Comparison of ENCODE assay signal across 8 mouse cellular contexts in genomic region chr9:50452303-50452775, GRCm38 (mm10). TPM values are rescaled to one million over a fixed set of nuclear protein-coding genes. Genes with fewer than 3 reads are reported as not detected.
DNase-seq lines count a peak whose midpoint lies in the region; ATAC-seq lines count a peak whose summit lies in the region.

No protein-coding gene starts in this region.

- peak overlapping the region; percentile 65 for H3K27ac ChIP-seq in hindbrain, embryonic 11.5 days (ENCODE audit: low read depth, low read length)
- H3K27ac ChIP-seq in lung, embryonic 16.5 days (ENCODE audit: low read length) = no peak overlapping the region

- H3K4me2 ChIP-seq in hindbrain, embryonic 11.5 days (replicated peaks; ENCODE audit: low read depth, low read length) = 0 out of 2 replicates have a peak overlapping the region, but pooled peaks have one; percentile 9
- peak overlapping the region; percentile 37; the same call in 1 of the 2 replicates for H3K4me2 ChIP-seq in lung, embryonic 16.5 days (ENCODE audit: low read depth, low read length)

- peak; percentile 97 for ATAC-seq in frontal cortex, adult (ENCODE audit: low TSS enrichment)
- ATAC-seq in hindbrain, embryonic 11.5 days (ENCODE audit: low FRiP score) = peak; percentile 65
- ATAC-seq in lung, embryonic 16.5 days (ENCODE audit: low read depth) = peak; percentile 67; the same call in 1 of the 2 replicates

- DNase-seq in MN1 (ENCODE audit: low spot score) = peak; percentile 67
- DNase-seq in cerebellum, adult 8-10 months = peak; percentile 74
- peak; percentile 92 for DNase-seq in hindbrain, embryonic 11.5 days (ENCODE audit: low spot score)
- peak; percentile 90 for DNase-seq in layer of hippocampus, adult 9-11 months
- DNase-seq in ovary, postnatal 10 days (ENCODE audit: low spot score) = peak; percentile 68
- peak; percentile 93 for DNase-seq in thymus, postnatal 0 days (ENCODE audit: low spot score)

- 19% methylated on average over 10 of the region's 10 CpGs for WGBS in hindbrain, embryonic 11.5 days
- WGBS in lung, embryonic 16.5 days = 17% methylated on average over 10 of the region's 10 CpGs

- H3K27me3 ChIP-seq in hindbrain, embryonic 11.5 days (ENCODE audit: control insufficient read depth, insufficient read depth, low read length) = no peaks in the 10 kb centered on the region
- no peaks in the 10 kb centered on the region for H3K27me3 ChIP-seq in lung, embryonic 16.5 days (ENCODE audit: control insufficient read depth, insufficient read depth, low read depth, low read length)

- H3K9ac ChIP-seq in hindbrain, embryonic 11.5 days (ENCODE audit: low read depth, low read length) = no peak overlapping the region
- H3K9ac ChIP-seq in lung, embryonic 16.5 days (ENCODE audit: low read length) = no peak overlapping the region

- H3K9me3 ChIP-seq in hindbrain, embryonic 11.5 days (ENCODE audit: control insufficient read depth, low read length) = no peaks in the 10 kb centered on the region
- H3K9me3 ChIP-seq in lung, embryonic 16.5 days (ENCODE audit: control insufficient read depth, low read length) = no peaks in the 10 kb centered on the region

- H3K4me1 ChIP-seq in hindbrain, embryonic 11.5 days (replicated peaks; ENCODE audit: control insufficient read depth, insufficient read depth, low read length) = no peaks in the 10 kb centered on the region
- peaks cover 2% of the 10 kb centered on the region; the same call in 1 of the 2 replicates for H3K4me1 ChIP-seq in lung, embryonic 16.5 days (replicated peaks; ENCODE audit: control insufficient read depth, insufficient read depth, low read length)

- no peak overlapping the region for H3K4me3 ChIP-seq in hindbrain, embryonic 11.5 days (ENCODE audit: low read depth, low read length)
- no peak overlapping the region for H3K4me3 ChIP-seq in lung, embryonic 16.5 days (ENCODE audit: low read length)

- no peaks in the 10 kb centered on the region for H3K36me3 ChIP-seq in hindbrain, embryonic 11.5 days (ENCODE audit: control insufficient read depth, insufficient read depth, low read length)
- no peaks in the 10 kb centered on the region for H3K36me3 ChIP-seq in lung, embryonic 16.5 days (ENCODE audit: control insufficient read depth, insufficient read depth, low read length)

RNA-seq across cellular contexts. Expression of gene Plet1, which starts 42.0 kb away (rescaled TPM):
- 0.59 and 0.68 TPM in 2 replicates for polyA plus RNA-seq in hindbrain, embryonic 11.5 days (2014; fragmentation: Nextera tagmentation; extraction: Ambion mirVana)
- polyA plus RNA-seq in lung, embryonic 16.5 days (2015; fragmentation: Nextera tagmentation; extraction: Ambion mirVana) = 4.1 and 8.3 TPM in 2 replicates
- polyA plus RNA-seq in thymus, postnatal 0 days (2015; fragmentation: Nextera tagmentation; extraction: Ambion mirVana) = 5.0 and 5.3 TPM in 2 replicates
